Mouse (Mus musculus): ENCODE measurements around the gene Etv3.
A peak's percentile ranks its signal among the peaks of the same experiment; 100 is the strongest.

The Etv3 gene

DNA sequence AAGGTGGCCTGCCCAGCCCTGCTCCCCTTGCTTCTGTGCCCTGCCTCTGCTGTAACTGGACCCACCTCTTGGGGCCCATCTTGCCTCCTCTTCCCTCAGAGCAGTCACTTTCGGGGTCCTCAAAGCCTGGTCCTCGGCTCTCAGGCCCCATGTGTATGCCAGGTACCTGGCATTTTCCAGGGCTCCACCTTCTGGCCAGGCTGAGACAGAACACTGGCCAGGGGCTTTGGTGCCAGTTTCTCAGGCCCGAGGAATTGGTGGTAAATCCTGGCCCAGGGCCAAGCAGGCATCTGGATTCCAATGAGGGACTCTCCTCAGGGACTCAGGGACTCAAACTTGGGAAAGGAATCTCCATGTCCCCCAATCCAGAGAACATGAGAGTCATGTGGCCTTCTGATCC lies 34.9 kb downstream of the Etv3 start:
- no peak for DNase-seq

DNA sequence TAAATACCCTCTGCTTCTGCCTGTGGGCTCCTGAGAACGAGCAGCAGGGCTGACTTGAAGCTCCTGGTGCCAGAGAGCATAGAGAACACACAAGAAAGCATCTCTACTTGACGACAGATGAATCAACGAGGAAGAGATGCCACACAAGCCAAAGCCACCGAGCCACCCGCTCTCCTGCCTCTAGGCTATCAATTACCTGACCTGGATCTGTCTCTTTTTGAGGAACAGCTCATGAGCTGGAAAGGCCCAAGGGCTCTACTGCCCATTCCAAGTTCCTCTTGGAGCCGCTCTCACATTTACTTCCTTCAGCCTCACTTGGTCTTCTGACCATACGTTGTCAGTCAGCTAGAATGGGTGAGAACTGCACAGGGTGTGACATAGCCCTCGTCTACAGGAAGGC lies 36.2 kb downstream of the Etv3 start:
- DNase-seq: no peak

DNA sequence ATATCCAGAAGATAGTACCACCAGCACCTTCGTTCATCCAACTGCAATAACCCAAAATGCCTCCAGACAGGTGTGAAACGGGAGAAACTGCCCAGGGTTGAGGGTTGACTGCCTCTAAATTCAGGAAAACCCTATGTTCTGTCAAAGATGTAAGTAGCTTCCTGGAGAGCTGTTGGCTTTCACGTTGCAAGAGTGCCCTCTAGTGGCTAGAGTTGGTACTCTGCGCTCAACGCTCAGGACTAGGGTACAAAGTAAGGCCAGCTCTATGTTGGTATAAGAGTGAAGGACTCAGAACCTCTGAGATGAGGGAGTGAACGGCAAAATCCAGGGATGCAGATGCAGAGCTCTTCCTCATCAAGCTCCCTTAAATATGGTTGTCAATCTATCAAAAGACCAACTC lies 37.2 kb downstream of the Etv3 start:
- peak; percentile 72 for DNase-seq

GRCm38 (mm10) chr3:87563466-87563865 lies 38.3 kb downstream of the Etv3 start:
- no peak for DNase-seq

- DNase-seq: peak; percentile 41
These were observed 40.4 kb downstream of the Etv3 start for GRCm38 (mm10) chr3:87565623-87566022.

DNA sequence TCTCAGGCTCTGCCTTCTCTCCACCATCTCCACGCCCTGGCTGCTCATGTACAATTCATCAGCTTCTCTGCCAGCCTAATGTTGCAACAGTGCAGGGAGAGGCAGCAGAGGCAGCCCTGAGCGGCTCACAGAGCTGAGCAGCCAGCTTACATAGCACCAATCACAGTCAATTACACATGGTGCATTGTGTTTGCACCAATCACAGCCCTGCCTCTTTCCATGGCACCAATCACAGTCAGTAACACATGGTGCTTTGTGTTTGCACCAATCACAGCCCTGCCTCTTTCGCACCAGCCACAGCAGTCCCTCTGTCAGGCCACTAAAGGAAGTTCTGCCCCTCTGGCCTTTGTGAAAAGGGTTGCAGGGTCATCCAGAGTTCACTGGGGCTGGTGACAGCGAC lies 40.9 kb downstream of the Etv3 start:
- peak; percentile 93 for DNase-seq

DNA sequence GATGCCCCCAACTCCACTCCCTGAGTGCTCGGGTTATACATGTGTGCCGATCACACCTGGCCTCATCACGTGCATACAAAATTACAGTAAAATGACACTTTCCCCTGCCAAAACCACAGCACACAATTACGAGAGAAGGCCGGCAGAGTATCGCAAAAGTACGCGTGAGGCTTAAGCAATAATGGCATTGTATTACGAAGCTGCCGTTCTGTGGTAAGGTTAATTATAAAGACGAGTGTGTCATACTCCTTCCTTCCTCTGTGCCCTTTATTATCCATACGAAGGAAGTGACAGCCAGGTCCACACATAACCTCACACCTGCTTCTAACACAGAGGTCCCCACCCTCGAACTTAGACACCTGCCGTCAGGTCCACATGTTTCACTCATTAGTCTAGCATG lies 42.3 kb downstream of the Etv3 start:
- DNase-seq: no peak

DNA sequence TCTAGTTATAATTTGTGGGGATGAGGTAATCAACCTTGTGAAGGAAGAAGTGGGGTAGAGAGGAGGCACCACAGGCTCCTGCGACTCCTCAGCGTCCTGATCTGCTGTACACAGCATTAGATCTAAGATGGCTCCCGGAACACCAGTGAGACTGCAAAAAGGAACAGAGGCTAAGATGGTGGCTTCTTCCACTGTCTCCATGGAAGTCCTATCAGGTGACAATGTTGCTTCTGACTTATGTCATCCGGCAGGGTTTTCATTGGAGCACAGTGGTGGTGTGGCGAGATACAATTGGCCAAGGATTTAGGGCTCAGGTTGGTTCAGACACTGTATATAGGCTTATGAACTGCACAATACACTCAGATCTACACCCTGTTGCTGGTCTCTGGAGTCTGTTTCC lies 43.5 kb downstream of the Etv3 start:
- DNase-seq: no peak

- DNase-seq: no peak
These were observed 50.6 kb downstream of the Etv3 start for GRCm38 (mm10) chr3:87575766-87576165.

DNA sequence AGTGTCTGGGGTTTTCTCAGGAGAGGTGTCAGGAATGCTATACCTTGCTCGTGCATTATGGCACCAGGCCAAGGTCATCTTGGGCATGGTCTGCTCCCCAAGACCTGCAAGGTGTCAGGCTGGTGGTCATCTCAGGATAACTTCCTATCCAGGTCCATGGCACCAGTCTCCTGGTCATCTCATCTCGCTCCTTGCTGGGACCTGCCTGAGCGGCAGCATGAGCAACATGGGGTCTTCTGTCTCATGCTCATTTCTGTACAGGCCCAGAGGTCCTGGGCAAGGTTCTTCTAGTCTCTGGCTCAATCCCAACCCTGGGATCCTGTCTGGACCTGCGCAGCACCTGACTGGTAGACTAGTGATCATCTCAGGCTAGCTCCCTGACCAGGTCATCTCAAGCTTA lies 57.1 kb downstream of the Etv3 start:
- DNase-seq: no peak

Data from cerebellum, adult 11-12 months (tissue).